Mouse (Mus musculus) heart, embryonic 12.5 days (tissue): ENCODE measurements around the gene Ccdc158. TPM values are rescaled to one million over a fixed set of nuclear protein-coding genes. Genes with fewer than 3 reads are reported as not detected.
A peak's percentile ranks its signal among the peaks of the same experiment; 100 is the strongest.

Source experiments
- ATAC-seq: fragments of 200-750 bp; cut with Nextera tagmentation; 2 replicates; pipeline ENCODE4 v1.8.0; 2017; ENCODE audit warnings: moderate TSS enrichment, moderate library complexity; ENCODE audit not compliant: insufficient number of reproducible peaks, low FRiP score
- H3K27ac ChIP-seq: fragments of 300-500 bp; sonication (generic); 2 replicates; pipeline ENCODE4 v1.5.1; 2016; ENCODE audit warnings: mild to moderate bottlenecking, moderate library complexity; ENCODE audit not compliant: poor library complexity, severe bottlenecking
- H3K27me3 ChIP-seq: fragments of 300-500 bp; sonication (generic); replicated peaks from 2 replicates; pipeline ENCODE4 v1.6.1; 2016; ENCODE audit warnings: mild to moderate bottlenecking, moderate library complexity
- H3K36me3 ChIP-seq: fragments of 300-500 bp; sonication (generic); 2 replicates; pipeline ENCODE4 v1.6.1; 2016; ENCODE audit warnings: mild to moderate bottlenecking, moderate library complexity
- H3K4me1 ChIP-seq: fragments of 300-500 bp; sonication (generic); replicated peaks from 2 replicates; pipeline ENCODE4 v1.6.1; 2016; ENCODE audit warnings: mild to moderate bottlenecking
- H3K4me2 ChIP-seq: fragments of 300-500 bp; sonication (generic); 2 replicates; pipeline ENCODE4 v1.6.1; 2016; ENCODE audit warnings: mild to moderate bottlenecking, moderate library complexity
- H3K4me3 ChIP-seq: fragments of 300-500 bp; sonication (generic); 2 replicates; pipeline ENCODE4 v1.5.1; 2016; ENCODE audit warnings: mild to moderate bottlenecking
- H3K9ac ChIP-seq: fragments of 300-500 bp; sonication (generic); 2 replicates; pipeline ENCODE4 v1.6.1; 2016; ENCODE audit warnings: mild to moderate bottlenecking, moderate library complexity
- H3K9me3 ChIP-seq: fragments of 300-500 bp; sonication (generic); replicated peaks from 2 replicates; pipeline ENCODE4 v1.6.1; 2016; ENCODE audit warnings: mild to moderate bottlenecking, moderate library complexity
- WGBS: fragments of 180-500 bp; shearing (Covaris S2); methylation state at CpG from one replicate; pipeline ENCODE4 v1.1.7; 2016; 5-methylcytosine and 5-hydroxymethylcytosine counted together
- polyA plus RNA-seq: library from polyadenylated mRNA; unstranded; fragments of >200 nt; fragmentation: Nextera tagmentation; extraction: Ambion mirVana; gene quantifications from 2 replicates; pipeline ENCODE4 v1.2.1, GENCODE M21; 2016

Ccdc158 gene
- polyA plus RNA-seq, 1 experiment from 2014 or later = 1.1 TPM

DNA sequence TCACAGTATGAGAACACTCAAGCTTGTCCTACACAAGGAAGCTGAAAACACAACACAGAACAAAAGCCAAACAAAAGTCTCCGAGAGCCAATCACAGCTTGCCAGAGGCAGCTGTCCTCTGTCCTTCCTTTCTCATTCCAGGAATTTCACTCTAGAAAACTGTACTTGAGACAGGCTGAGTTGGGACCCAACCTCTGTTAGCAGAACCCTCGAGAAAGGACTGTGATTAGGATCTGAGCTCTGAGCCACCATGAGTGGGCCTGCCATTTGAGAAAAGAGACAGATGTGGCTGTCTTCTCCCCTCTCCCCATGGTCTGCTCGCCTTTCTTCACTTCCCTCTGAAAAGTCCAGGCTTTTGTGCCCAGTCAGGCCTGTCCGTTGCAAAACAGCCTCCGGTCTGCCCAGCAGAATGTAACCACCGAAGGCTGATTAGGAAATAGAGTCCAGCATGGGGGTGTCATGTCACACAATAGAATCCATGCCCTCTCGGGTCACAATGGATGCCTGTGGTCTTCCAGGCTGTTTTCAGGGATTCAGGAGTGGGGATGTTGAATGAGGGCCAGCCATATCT is 32.9 kb upstream of the Ccdc158 start:
- Histone ChIP-seq H3K4me2 (no peak overlapping the region), H3K4me3 (no peak overlapping the region), H3K27me3 (no peaks in the 10 kb centered on the region), H3K4me1 (0 out of 2 replicates have a peak, but pooled peaks cover 8% of the 10 kb centered on the region), H3K9ac (no peak overlapping the region), H3K36me3 (no peaks in the 10 kb centered on the region), H3K27ac (no peak overlapping the region), H3K9me3 (0 out of 2 replicates have a peak, but pooled peaks cover 4% of the 10 kb centered on the region)
- WGBS = 48% methylated on average over 7 of the region's 7 CpGs
- ATAC-seq = no peak

DNA sequence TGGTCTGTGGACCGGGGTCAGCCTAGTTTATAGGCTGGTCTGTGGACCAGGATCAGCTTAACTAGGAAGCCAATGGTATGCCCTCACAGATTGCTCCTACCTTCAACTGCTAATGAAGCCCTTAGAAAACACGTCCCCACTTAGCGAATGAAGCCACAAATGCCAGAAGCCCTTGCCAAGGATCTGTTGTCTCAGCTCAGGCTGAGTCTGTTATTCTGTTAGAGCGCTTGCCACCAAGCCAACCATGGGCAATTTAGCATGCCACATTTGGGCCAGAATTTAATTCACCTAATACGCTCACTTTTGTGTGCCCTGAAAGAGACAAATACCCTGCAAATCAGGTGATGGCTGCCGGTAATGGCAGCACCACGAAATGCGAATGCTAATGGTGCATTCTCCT is 28.6 kb upstream of the Ccdc158 start:
- Histone ChIP-seq H3K4me1 (peaks cover 19% of the 10 kb centered on the region), H3K9ac (no peak overlapping the region), H3K9me3 (0 out of 2 replicates have a peak, but pooled peaks cover 4% of the 10 kb centered on the region), H3K4me3 (no peak overlapping the region), H3K36me3 (no peaks in the 10 kb centered on the region), H3K27me3 (no peaks in the 10 kb centered on the region), H3K4me2 (no peak overlapping the region), H3K27ac (no peak overlapping the region)
- WGBS = 83% methylated on average over 8 of the region's 8 CpGs
- ATAC-seq = no peak

GRCm38 (mm10) chr5:92701750-92702149 is 26.7 kb upstream of the Ccdc158 start:
- Histone ChIP-seq H3K4me3 (no peak overlapping the region), H3K27me3 (no peaks in the 10 kb centered on the region), H3K27ac (no peak overlapping the region), H3K9ac (no peak overlapping the region), H3K4me2 (no peak overlapping the region), H3K4me1 (peaks cover 19% of the 10 kb centered on the region), H3K9me3 (0 out of 2 replicates have a peak, but pooled peaks cover 4% of the 10 kb centered on the region), H3K36me3 (no peaks in the 10 kb centered on the region)
- 45% methylated on average over 11 of the region's 11 CpGs for WGBS
- no peak for ATAC-seq

DNA sequence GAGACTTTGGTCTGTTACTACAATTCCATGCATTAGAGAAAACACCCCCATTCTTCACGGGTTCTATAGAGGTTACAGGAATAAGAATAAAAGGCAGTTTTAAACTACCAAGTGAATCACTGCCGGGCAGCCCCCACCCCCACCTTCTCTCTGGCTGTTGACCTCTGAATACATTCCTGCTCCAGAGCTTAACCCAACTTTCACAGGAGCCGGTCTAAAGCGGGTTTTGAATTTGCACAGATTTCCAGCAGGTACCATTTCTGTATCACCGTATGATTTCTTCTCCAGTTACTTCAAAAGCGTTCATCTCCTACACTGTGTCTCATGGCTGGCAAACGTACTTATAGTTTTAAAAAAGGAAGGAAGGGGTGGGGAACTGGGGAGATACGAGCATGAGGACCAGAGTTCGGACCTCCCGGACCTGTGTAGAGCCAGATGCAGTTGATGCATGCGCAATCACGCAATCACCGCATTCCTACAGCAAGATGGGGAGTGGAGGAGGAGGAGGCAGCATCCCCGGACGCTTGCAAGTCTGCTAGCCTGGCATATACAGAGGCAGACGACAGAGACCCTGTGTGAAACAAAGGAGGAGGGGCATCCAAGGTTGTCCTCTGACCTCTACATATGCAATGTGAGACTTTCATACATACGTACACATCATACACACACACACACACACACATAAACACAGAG is 23.9 kb upstream of the Ccdc158 start:
- peaks cover 31% of the 10 kb centered on the region for H3K4me1 ChIP-seq
- H3K4me3 ChIP-seq = peak overlapping the region; percentile 36
- ATAC-seq = 0 out of 2 replicates have a peak, but pooled peaks have one; percentile 9
- no peaks in the 10 kb centered on the region for H3K36me3 ChIP-seq
- no peaks in the 10 kb centered on the region for H3K27me3 ChIP-seq
- peak overlapping the region; percentile 68 for H3K4me2 ChIP-seq
- peak overlapping the region; percentile 29 for H3K9ac ChIP-seq
- peak overlapping the region; percentile 24 for H3K27ac ChIP-seq
- 0 out of 2 replicates have a peak, but pooled peaks cover 9% of the 10 kb centered on the region for H3K9me3 ChIP-seq
- WGBS = 21% methylated on average over 17 of the region's 17 CpGs

GRCm38 (mm10) chr5:92698131-92698836 is 23.2 kb upstream of the Ccdc158 start:
- Histone ChIP-seq H3K9ac (peak overlapping the region; percentile 29), H3K4me2 (peak overlapping the region; percentile 68), H3K4me3 (peak overlapping the region; percentile 36), H3K9me3 (0 out of 2 replicates have a peak, but pooled peaks cover 5% of the 10 kb centered on the region), H3K27ac (peak overlapping the region; percentile 24), H3K36me3 (no peaks in the 10 kb centered on the region), H3K27me3 (no peaks in the 10 kb centered on the region), H3K4me1 (peaks cover 31% of the 10 kb centered on the region)
- ATAC-seq = peak; percentile 51
- 5% methylated on average over 15 of the region's 15 CpGs for WGBS

GRCm38 (mm10) chr5:92694316-92694995 is 19.4 kb upstream of the Ccdc158 start:
- no peak for ATAC-seq
- no peak overlapping the region for H3K9ac ChIP-seq
- 73% methylated on average over 10 of the region's 10 CpGs for WGBS
- 0 out of 2 replicates have a peak, but pooled peaks cover 5% of the 10 kb centered on the region for H3K9me3 ChIP-seq
- H3K36me3 ChIP-seq = no peaks in the 10 kb centered on the region
- H3K4me2 ChIP-seq = no peak overlapping the region
- H3K27me3 ChIP-seq = no peaks in the 10 kb centered on the region
- peaks cover 28% of the 10 kb centered on the region for H3K4me1 ChIP-seq
- peak overlapping the region; percentile 60; the same call in 1 of the 2 replicates for H3K27ac ChIP-seq
- H3K4me3 ChIP-seq = no peak overlapping the region

DNA sequence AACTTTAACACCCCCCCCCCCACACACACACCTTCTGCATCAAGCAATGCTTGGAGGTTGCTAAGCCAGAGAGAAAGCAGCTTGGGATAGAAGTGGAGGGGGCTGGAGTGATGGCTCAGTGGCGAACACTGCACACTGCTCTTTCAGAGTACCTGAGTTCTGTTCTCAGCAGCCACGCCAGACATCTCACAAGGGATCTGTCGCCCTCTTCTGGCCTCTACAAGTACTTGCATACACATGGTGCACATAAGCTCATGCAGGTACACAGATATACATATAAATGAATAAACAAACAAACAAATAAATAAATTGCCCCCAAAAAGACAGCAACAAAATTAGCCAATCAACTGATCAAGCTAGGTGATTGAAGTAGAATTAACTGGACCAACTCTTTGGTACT is 18.7 kb upstream of the Ccdc158 start:
- Histone ChIP-seq H3K27ac (no peak overlapping the region), H3K9ac (no peak overlapping the region), H3K4me1 (peaks cover 21% of the 10 kb centered on the region), H3K4me3 (no peak overlapping the region), H3K9me3 (0 out of 2 replicates have a peak, but pooled peaks cover 5% of the 10 kb centered on the region), H3K4me2 (no peak overlapping the region), H3K27me3 (no peaks in the 10 kb centered on the region), H3K36me3 (no peaks in the 10 kb centered on the region)
- 82% methylated on average over 3 of the region's 3 CpGs for WGBS
- ATAC-seq = no peak

GRCm38 (mm10) chr5:92692206-92693007 is 17.3 kb upstream of the Ccdc158 start:
- H3K27ac ChIP-seq = no peak overlapping the region
- 0 out of 2 replicates have a peak, but pooled peaks cover 5% of the 10 kb centered on the region for H3K9me3 ChIP-seq
- H3K36me3 ChIP-seq = no peaks in the 10 kb centered on the region
- H3K4me1 ChIP-seq = peaks cover 12% of the 10 kb centered on the region
- H3K4me2 ChIP-seq = no peak overlapping the region
- WGBS = 59% methylated on average over 16 of the region's 16 CpGs
- H3K27me3 ChIP-seq = no peaks in the 10 kb centered on the region
- H3K4me3 ChIP-seq = no peak overlapping the region
- H3K9ac ChIP-seq = no peak overlapping the region
- no peak for ATAC-seq

DNA sequence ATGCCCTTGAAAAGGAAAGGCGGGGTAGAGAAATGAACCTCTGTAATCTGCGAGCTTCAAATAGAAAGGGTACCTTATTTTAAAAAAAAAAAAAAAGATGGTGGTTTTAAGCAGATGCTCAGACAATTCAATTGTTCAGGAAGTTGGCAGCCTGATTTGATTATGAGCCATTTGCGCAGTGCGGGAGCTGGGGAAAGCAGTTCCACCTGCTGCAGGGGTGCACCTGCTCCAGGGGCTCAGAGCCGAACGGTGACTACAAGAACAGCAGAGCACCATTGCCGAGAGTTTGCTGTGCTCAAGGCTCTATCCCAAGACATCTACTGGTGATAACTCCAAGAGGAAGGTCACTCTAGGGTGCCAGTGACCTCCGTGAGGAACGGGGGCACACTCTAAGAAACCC is 13.5 kb upstream of the Ccdc158 start:
- no peak overlapping the region for H3K9ac ChIP-seq
- H3K9me3 ChIP-seq = no peaks in the 10 kb centered on the region
- no peak overlapping the region for H3K4me3 ChIP-seq
- H3K27me3 ChIP-seq = no peaks in the 10 kb centered on the region
- H3K27ac ChIP-seq = no peak overlapping the region
- no peaks in the 10 kb centered on the region for H3K4me1 ChIP-seq
- H3K36me3 ChIP-seq = no peaks in the 10 kb centered on the region
- H3K4me2 ChIP-seq = no peak overlapping the region
- WGBS = 85% methylated on average over 9 of the region's 9 CpGs
- ATAC-seq = no peak

GRCm38 (mm10) chr5:92688124-92688523 is 13.1 kb upstream of the Ccdc158 start:
- H3K27me3 ChIP-seq = no peaks in the 10 kb centered on the region
- H3K27ac ChIP-seq = no peak overlapping the region
- 80% methylated on average over 5 of the region's 5 CpGs for WGBS
- ATAC-seq = no peak
- no peaks in the 10 kb centered on the region for H3K36me3 ChIP-seq
- H3K4me2 ChIP-seq = no peak overlapping the region
- H3K9me3 ChIP-seq = no peaks in the 10 kb centered on the region
- no peaks in the 10 kb centered on the region for H3K4me1 ChIP-seq
- H3K9ac ChIP-seq = no peak overlapping the region
- no peak overlapping the region for H3K4me3 ChIP-seq
